Mouse (Mus musculus) embryonic fibroblast, embryonic 13.5 days (primary cell): ENCODE measurements around the gene Myh2.

Source experiments
- CTCF ChIP-seq: IDR thresholded peaks from 2 replicates; pipeline ENCODE4 v1.5.1; 2011; ENCODE audit warnings: mild to moderate bottlenecking, control low read depth, low read length, moderate library complexity, borderline replicate concordance; ENCODE audit not compliant: insufficient read depth
- POLR2A ChIP-seq: IDR thresholded peaks from 2 replicates; pipeline ENCODE4 v1.6.1; 2011; ENCODE audit warnings: low read depth, mild to moderate bottlenecking, control low read depth, low read length, moderate library complexity

GRCm38 (mm10) chr11:67190814-67191213 lies 20.0 kb downstream of the Myh2 start:
- TF ChIP-seq CTCF (no peak), POLR2A (no peak)
